13 mouse cellular contexts compared by ENCODE assay signal in the genomic region with DNA sequence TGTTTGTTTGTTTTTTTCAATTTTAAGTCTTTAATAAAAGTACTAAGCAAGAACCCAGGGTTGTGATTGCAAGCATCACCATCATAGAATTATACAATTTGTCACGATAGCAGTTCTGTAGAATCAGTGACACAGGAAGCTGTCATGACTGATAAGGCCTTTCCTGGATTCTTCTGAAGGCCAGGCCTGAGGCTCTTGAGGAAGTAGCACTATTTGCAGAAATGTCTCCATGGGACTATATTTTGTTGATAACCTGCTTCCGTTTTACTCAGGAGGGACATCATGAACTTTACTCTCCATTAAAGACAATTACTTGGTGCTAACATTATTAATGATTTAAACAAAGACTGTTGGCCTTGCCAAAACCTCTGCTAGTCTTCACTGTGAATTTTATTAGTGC.
"Had no signal": no experiment of that assay in that cellular context is flagged by ENCODE, and none has a peak within 500 bp of the region (broad histone marks: within the 10 kb centered on the region; RNA-seq: fewer than 3 reads in every experiment).

No protein-coding gene starts in this region.

- H3K4me1 ChIP-seq: limb, embryonic 15.5 days; liver, embryonic 12.5 days; midbrain, embryonic 10.5 days; neural tube, embryonic 15.5 days had no signal

- DNase-seq: lung, embryonic 14.5 days; lung, postnatal 10 days; lung, postnatal 4 days; midbrain, embryonic 14.5 days; right cerebral cortex, adult 18-20 months; thymus, postnatal 4 days had no signal

- H3K4me3 ChIP-seq: left cerebral cortex, adult 2 months; limb, embryonic 15.5 days; liver, embryonic 12.5 days; midbrain, embryonic 10.5 days; myocyte; neural tube, embryonic 15.5 days had no signal

- H3K36me3 ChIP-seq: limb, embryonic 15.5 days; liver, embryonic 12.5 days; midbrain, embryonic 10.5 days; neural tube, embryonic 15.5 days had no signal

- H3K27ac ChIP-seq: left cerebral cortex, adult 2 months; limb, embryonic 15.5 days; liver, embryonic 12.5 days; midbrain, embryonic 10.5 days; neural tube, embryonic 15.5 days; stomach, postnatal 0 days had no signal

- H3K27me3 ChIP-seq: limb, embryonic 15.5 days; liver, embryonic 12.5 days; neural tube, embryonic 15.5 days had no signal
